Mouse (Mus musculus): ENCODE data around the gene Vmn2r103. TPM values are rescaled to one million over a fixed set of nuclear protein-coding genes. Genes with fewer than 3 reads are reported as not detected.

The Vmn2r103 gene
- polyA plus RNA-seq (2015; fragmentation: Nextera tagmentation; extraction: Ambion mirVana): not detected in 2 replicates

DNA sequence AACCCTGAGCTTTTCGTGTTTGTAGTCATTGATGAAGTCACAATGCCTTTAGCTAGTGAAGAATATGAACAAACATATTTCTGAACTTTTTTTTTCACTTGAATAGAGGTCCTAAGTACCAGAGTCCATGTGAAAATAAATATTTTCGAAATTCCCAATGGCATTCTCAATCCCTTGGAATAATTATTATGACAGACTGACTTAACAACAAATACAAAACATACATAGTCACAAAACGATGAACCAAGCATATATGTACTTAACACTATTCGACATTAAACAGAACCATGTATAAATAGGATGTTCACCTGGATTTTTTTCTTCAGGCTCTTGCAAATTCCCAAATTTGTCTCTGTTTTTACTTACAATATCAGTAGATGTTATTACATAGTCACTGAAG, at the start of gene Vmn2r103:
Gene Vmn2r103 (plus strand): TSS at position 301 of the 400 bp plus-strand sequence.
- no peak within 1 kb of the TSS for H3K4me3 ChIP-seq (ENCODE audit: low read depth, low read length)
- H3K36me3 ChIP-seq (ENCODE audit: control insufficient read depth, insufficient read depth): no peaks in the 10 kb centered on the region
- WGBS (ENCODE audit: insufficient replicate concordance): 40% methylated on average over 4 of the region's 4 CpGs
- no peaks in the 10 kb centered on the region for H3K4me1 ChIP-seq (ENCODE audit: control insufficient read depth, low read depth, low read length)
- H3K9me3 ChIP-seq (replicated peaks; ENCODE audit: control insufficient read depth, low read length): no peaks in the 10 kb centered on the region
- no peak within 1 kb of the TSS for H3K9ac ChIP-seq (ENCODE audit: low read depth, low read length)
- ATAC-seq (ENCODE audit: low read depth): no peak
- H3K27me3 ChIP-seq (ENCODE audit: control insufficient read depth, insufficient read depth, low read depth, low read length): no peaks in the 10 kb centered on the region
- no peak within 1 kb of the TSS for H3K4me2 ChIP-seq (ENCODE audit: low read depth, low read length)
- no peak within 1 kb of the TSS for H3K27ac ChIP-seq (ENCODE audit: low read length)

DNA sequence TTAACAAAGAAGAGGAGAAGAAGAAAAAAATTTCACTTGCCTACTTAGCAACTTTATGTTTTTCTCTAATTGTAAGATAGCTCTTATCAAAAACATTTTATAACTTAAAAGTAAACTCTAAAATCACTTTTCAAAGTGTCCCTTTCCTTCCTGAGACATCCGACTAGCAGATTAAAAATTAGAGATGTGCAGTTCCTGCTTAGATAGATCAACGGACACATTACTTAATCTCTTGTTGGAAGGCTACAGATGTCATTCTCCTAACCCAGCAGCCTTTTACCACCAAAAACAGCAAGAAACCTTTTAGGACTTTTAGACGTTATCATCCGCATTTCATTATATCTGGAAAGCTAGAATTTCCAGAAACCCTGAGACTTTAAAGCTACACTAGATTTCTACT, 5.8 kb downstream of the Vmn2r103 start:
- no peaks in the 10 kb centered on the region for H3K27me3 ChIP-seq (ENCODE audit: control insufficient read depth, insufficient read depth, low read depth, low read length)
- 60% methylated on average over 4 of the region's 4 CpGs for WGBS (ENCODE audit: insufficient replicate concordance)
- no peaks in the 10 kb centered on the region for H3K4me1 ChIP-seq (ENCODE audit: control insufficient read depth, low read depth, low read length)
- H3K4me2 ChIP-seq (ENCODE audit: low read depth, low read length): no peak overlapping the region
- no peak for ATAC-seq (ENCODE audit: low read depth)
- H3K4me3 ChIP-seq (ENCODE audit: low read depth, low read length): no peak overlapping the region
- no peak overlapping the region for H3K27ac ChIP-seq (ENCODE audit: low read length)
- H3K36me3 ChIP-seq (ENCODE audit: control insufficient read depth, insufficient read depth): no peaks in the 10 kb centered on the region
- no peak overlapping the region for H3K9ac ChIP-seq (ENCODE audit: low read depth, low read length)
- H3K9me3 ChIP-seq (replicated peaks; ENCODE audit: control insufficient read depth, low read length): no peaks in the 10 kb centered on the region

DNA sequence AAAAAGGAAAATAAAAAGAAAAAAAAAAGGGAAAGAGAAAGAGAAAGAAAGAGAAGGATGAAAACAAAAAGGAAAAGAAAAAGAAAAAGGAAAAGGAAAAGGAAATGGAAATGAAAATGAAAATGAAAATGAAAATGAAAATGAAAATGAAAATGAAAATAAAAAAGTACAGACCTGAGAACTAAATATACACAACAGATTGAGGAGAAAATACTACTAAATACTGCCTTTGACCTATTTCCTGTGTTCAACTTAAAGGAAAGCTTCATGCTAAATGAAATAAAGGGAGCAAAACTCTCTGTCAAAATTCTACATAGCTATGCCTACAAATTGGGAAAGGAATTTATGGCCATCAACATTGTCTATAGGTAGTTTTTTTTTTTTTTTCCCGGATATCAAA, 16.1 kb downstream of the Vmn2r103 start:
- Histone ChIP-seq H3K27me3 (ENCODE audit: control insufficient read depth, insufficient read depth, low read depth, low read length) (no peaks in the 10 kb centered on the region), H3K4me2 (ENCODE audit: low read depth, low read length) (no peak overlapping the region), H3K36me3 (ENCODE audit: control insufficient read depth, insufficient read depth) (no peaks in the 10 kb centered on the region), H3K4me1 (ENCODE audit: control insufficient read depth, low read depth, low read length) (no peaks in the 10 kb centered on the region), H3K9ac (ENCODE audit: low read depth, low read length) (no peak overlapping the region), H3K4me3 (ENCODE audit: low read depth, low read length) (no peak overlapping the region), H3K9me3 (replicated peaks; ENCODE audit: control insufficient read depth, low read length) (no peaks in the 10 kb centered on the region), H3K27ac (ENCODE audit: low read length) (no peak overlapping the region)
- no peak for ATAC-seq (ENCODE audit: low read depth)
- 43% methylated on average over 1 of the region's 1 CpGs for WGBS (ENCODE audit: insufficient replicate concordance)

Other genes with a start within 250 kb of the Vmn2r103 start
- not detected in 2 replicates for gene Vmn2r101, start 196.1 kb upstream of the Vmn2r103 start, polyA plus RNA-seq (2015; fragmentation: Nextera tagmentation; extraction: Ambion mirVana)
- not detected in 2 replicates for gene Vmn2r102, start 113.0 kb upstream of the Vmn2r103 start, polyA plus RNA-seq (2015; fragmentation: Nextera tagmentation; extraction: Ambion mirVana)